Mouse (Mus musculus) lung, adult 2 months (tissue): Measurements from ENCODE around the gene Srgap1. TPM values are rescaled to one million over a fixed set of nuclear protein-coding genes. Genes with fewer than 3 reads are reported as not detected.

Experiments used
- DNase-seq: peaks from one replicate; pipeline ENCODE4 v3.0.0; 2022
- H3K4me1 ChIP-seq: fragments of 200-500 bp; 2 replicates; pipeline ENCODE4 v1.6.1; 2011; ENCODE audit warnings: low read length; ENCODE audit not compliant: control insufficient read depth, insufficient read depth
- H3K4me3 ChIP-seq: fragments of 200-500 bp; replicated peaks from 2 replicates; pipeline ENCODE3; 2011; ENCODE audit warnings: low read depth, mild to moderate bottlenecking, control low read depth, low read length; ENCODE audit errors: extremely low read depth
- CTCF ChIP-seq: fragments of 200-500 bp; IDR thresholded peaks from 2 replicates; pipeline ENCODE4 v1.5.1; 2011; ENCODE audit warnings: mild to moderate bottlenecking, low read length, control low read depth; ENCODE audit not compliant: insufficient read depth
- POLR2A ChIP-seq: fragments of 200-500 bp; IDR thresholded peaks from 2 replicates; pipeline ENCODE4 v1.6.1; 2011; ENCODE audit warnings: low read depth, mild to moderate bottlenecking, control low read depth, low read length, borderline replicate concordance; ENCODE audit errors: extremely low read depth
- WGBS: fragments of 180-500 bp; shearing (Covaris S2); methylation state at CpG from one replicate; pipeline ENCODE4 v1.1.7; 2018; 5-methylcytosine and 5-hydroxymethylcytosine counted together
- polyA plus RNA-seq: library from polyadenylated mRNA; depleted of rRNA; stranded (reverse); fragments of >200 nt; gene quantifications from 2 replicates; pipeline ENCODE4 v1.2.3, GENCODE M21; 2012

Srgap1 gene
- polyA plus RNA-seq, 1 experiment = 6.8 TPM

- H3K4me3 ChIP-seq = no peak overlapping the region
- H3K4me1 ChIP-seq = peaks cover 2% of the 10 kb centered on the region; the same call in 1 of the 2 replicates
- TF ChIP-seq POLR2A = no peak
- no peak for TF ChIP-seq CTCF
- no peak for DNase-seq
- WGBS = 82% methylated on average over 4 of the region's 4 CpGs
Observed at GRCm38 (mm10) chr10:121996500-121996899, 50.6 kb downstream of the Srgap1 start.

GRCm38 (mm10) chr10:121995448-121995847 is 51.7 kb downstream of the Srgap1 start:
- no peak for DNase-seq
- Histone ChIP-seq H3K4me3 (no peak overlapping the region), H3K4me1 (peaks cover 2% of the 10 kb centered on the region; the same call in 1 of the 2 replicates)
- TF ChIP-seq POLR2A (no peak), CTCF (no peak)
- WGBS = 56% methylated on average over 4 of the region's 4 CpGs

GRCm38 (mm10) chr10:121994660-121995059 is 52.5 kb downstream of the Srgap1 start:
- 56% methylated on average over 5 of the region's 5 CpGs for WGBS
- DNase-seq = no peak
- Histone ChIP-seq H3K4me3 (no peak overlapping the region), H3K4me1 (peaks cover 2% of the 10 kb centered on the region; the same call in 1 of the 2 replicates)
- no peak for TF ChIP-seq POLR2A
- TF ChIP-seq CTCF = no peak

GRCm38 (mm10) chr10:121992609-121993008 is 54.5 kb downstream of the Srgap1 start:
- 48% methylated on average over 8 of the region's 8 CpGs for WGBS
- H3K4me3 ChIP-seq = no peak overlapping the region
- TF ChIP-seq POLR2A (no peak), CTCF (no peak)
- no peak for DNase-seq
- peaks cover 2% of the 10 kb centered on the region; the same call in 1 of the 2 replicates for H3K4me1 ChIP-seq

- no peak for DNase-seq
- TF ChIP-seq CTCF (no peak), POLR2A (no peak)
- Histone ChIP-seq H3K4me3 (no peak overlapping the region), H3K4me1 (no peaks in the 10 kb centered on the region; the same call in 1 of the 2 replicates)
- 58% methylated on average over 4 of the region's 4 CpGs for WGBS
Observed at GRCm38 (mm10) chr10:121986997-121987396, 60.1 kb downstream of the Srgap1 start.

- H3K4me1 ChIP-seq = no peaks in the 10 kb centered on the region; the same call in 1 of the 2 replicates
- no peak overlapping the region for H3K4me3 ChIP-seq
- 83% methylated on average over 10 of the region's 10 CpGs for WGBS
- no peak for DNase-seq
- no peak for TF ChIP-seq POLR2A
- no peak for TF ChIP-seq CTCF
Observed at GRCm38 (mm10) chr10:121984887-121985286, 62.2 kb downstream of the Srgap1 start.

- DNase-seq = no peak
- Histone ChIP-seq H3K4me1 (no peaks in the 10 kb centered on the region; the same call in 1 of the 2 replicates), H3K4me3 (no peak overlapping the region)
- 51% methylated on average over 10 of the region's 10 CpGs for WGBS
- TF ChIP-seq POLR2A (no peak), CTCF (no peak)
Observed at GRCm38 (mm10) chr10:121983993-121984610, 63.0 kb downstream of the Srgap1 start.

- 66% methylated on average over 6 of the region's 6 CpGs for WGBS
- TF ChIP-seq CTCF (no peak), POLR2A (no peak)
- Histone ChIP-seq H3K4me3 (no peak overlapping the region), H3K4me1 (peaks cover 2% of the 10 kb centered on the region; the same call in 1 of the 2 replicates)
- no peak for DNase-seq
Observed at GRCm38 (mm10) chr10:121975330-121975729, 71.8 kb downstream of the Srgap1 start.

- Histone ChIP-seq H3K4me3 (no peak overlapping the region), H3K4me1 (peaks cover 2% of the 10 kb centered on the region; the same call in 1 of the 2 replicates)
- no peak for TF ChIP-seq CTCF
- TF ChIP-seq POLR2A = no peak
- 83% methylated on average over 4 of the region's 4 CpGs for WGBS
- no peak for DNase-seq
Observed at GRCm38 (mm10) chr10:121974591-121974990, 72.5 kb downstream of the Srgap1 start.

- Histone ChIP-seq H3K4me1 (peaks cover 2% of the 10 kb centered on the region; the same call in 1 of the 2 replicates), H3K4me3 (no peak overlapping the region)
- no peak for TF ChIP-seq POLR2A
- no peak for TF ChIP-seq CTCF
- WGBS = 83% methylated on average over 7 of the region's 7 CpGs
- no peak for DNase-seq
Observed at GRCm38 (mm10) chr10:121973281-121973680, 73.8 kb downstream of the Srgap1 start.
